Mouse (Mus musculus) ES-Bruce4 (cell line): ENCODE results near the gene Sppl2b.

ENCODE experiments used
- CTCF ChIP-seq: IDR thresholded peaks from one replicate; pipeline ENCODE4 v1.8.1; 2011; ENCODE audit warnings: low read depth, low read length
- EP300 ChIP-seq: IDR thresholded peaks from 2 replicates; pipeline ENCODE4 v1.6.1; 2011; ENCODE audit warnings: low read depth, low read length; ENCODE audit not compliant: insufficient read depth
- POLR2A ChIP-seq: IDR thresholded peaks from one replicate; pipeline ENCODE4 v1.8.1; 2011; ENCODE audit warnings: low read length; ENCODE audit not compliant: insufficient read depth

GRCm38 (mm10) chr10:80822528-80822927 lies 32.5 kb upstream of the Sppl2b start:
- no peak for TF ChIP-seq EP300
- no peak for TF ChIP-seq CTCF
- no peak for TF ChIP-seq POLR2A
